ENCODE assay signal across 9 mouse cellular contexts in the genomic region with DNA sequence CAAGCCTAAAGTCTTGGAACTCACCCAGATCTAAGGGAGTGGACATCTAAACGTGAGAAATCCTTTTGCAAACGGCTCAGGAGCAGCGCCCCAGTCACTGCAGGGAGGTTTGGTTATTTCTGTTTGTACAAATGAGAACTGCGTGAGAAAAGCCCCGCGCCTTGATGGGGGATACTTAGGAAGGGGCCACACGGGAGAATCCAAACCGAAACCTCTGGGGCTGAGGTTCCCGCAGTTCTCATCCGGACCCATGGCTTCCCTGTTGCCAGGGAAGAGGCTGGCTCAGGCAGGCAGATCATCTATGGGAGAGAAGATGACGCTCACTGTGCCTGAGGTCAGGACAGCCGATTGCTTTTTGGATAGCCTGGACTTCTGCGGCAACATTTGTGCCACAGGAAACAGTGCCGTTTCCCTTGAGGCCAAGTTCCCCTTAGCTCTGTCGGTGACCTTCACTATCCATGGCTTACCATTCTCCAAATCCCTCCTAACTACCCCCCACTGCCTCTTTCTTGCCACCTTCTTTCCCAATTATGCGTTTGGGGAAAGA.
DNase-seq lines count a peak whose midpoint lies in the region; ATAC-seq and TF ChIP-seq lines count a peak whose summit lies in the region.
"Had no signal": no experiment of that assay in that cellular context is flagged by ENCODE, and none has a peak within 500 bp of the region (broad histone marks: within the 10 kb centered on the region; RNA-seq: fewer than 3 reads in every experiment).

No protein-coding gene starts in this region.

- H3K9me3 ChIP-seq in embryonic facial prominence, embryonic 12.5 days = no peaks in the 10 kb centered on the region
- H3K9me3 ChIP-seq in embryonic facial prominence, embryonic 10.5 days = no peaks in the 10 kb centered on the region

- no peaks in the 10 kb centered on the region for H3K36me3 ChIP-seq in embryonic facial prominence, embryonic 12.5 days
- H3K36me3 ChIP-seq in embryonic facial prominence, embryonic 10.5 days (replicated peaks) = no peaks in the 10 kb centered on the region
- H3K36me3 ChIP-seq in macrophage (ENCODE audit: inconsistent target) = no peaks in the 10 kb centered on the region

- no peak for DNase-seq in embryonic facial prominence, embryonic 10.5 days (ENCODE audit: low spot score)
- DNase-seq in layer of hippocampus, adult 2 months (ENCODE audit: low spot score in 2 of 2) = no peak
- no peak for DNase-seq in layer of hippocampus, adult 8-10 months (ENCODE audit: low spot score in 2 of 2)
- no peak for DNase-seq in layer of hippocampus, postnatal 14 days (ENCODE audit: low spot score in 2 of 2)
- DNase-seq in yolk sac, embryonic 10.5 days (ENCODE audit: low spot score) = no peak
- DNase-seq: adrenal gland, postnatal 14 days had no signal

- 53% methylated on average over 16 of the region's 16 CpGs for WGBS in embryonic facial prominence, embryonic 12.5 days
- 57% methylated on average over 16 of the region's 16 CpGs for WGBS in embryonic facial prominence, embryonic 10.5 days
- 21% methylated on average over 13 of the region's 16 CpGs for WGBS in macrophage (ENCODE audit: missing documents)

- H3K27me3 ChIP-seq in embryonic facial prominence, embryonic 12.5 days = peaks cover 10% of the 10 kb centered on the region; the same call in 1 of the 2 replicates
- peaks cover 13% of the 10 kb centered on the region; the same call in 1 of the 2 replicates for H3K27me3 ChIP-seq in embryonic facial prominence, embryonic 10.5 days (replicated peaks; ENCODE audit: low read depth, poor library complexity, severe bottlenecking)

- no peaks in the 10 kb centered on the region for H3K79me2 ChIP-seq in macrophage (ENCODE audit: inconsistent target)

- 0 out of 2 replicates have a peak overlapping the region, but pooled peaks have one; percentile 5 for H3K4me2 ChIP-seq in embryonic facial prominence, embryonic 12.5 days (replicated peaks)

- no peak for TF ChIP-seq CTCF in layer of hippocampus, adult 2 months (conservative IDR thresholded peaks at IDR 0.05)

- H3K9ac ChIP-seq in embryonic facial prominence, embryonic 12.5 days = no peak overlapping the region

- H3K4me1 ChIP-seq in embryonic facial prominence, embryonic 12.5 days = no peaks in the 10 kb centered on the region
- H3K4me1 ChIP-seq in embryonic facial prominence, embryonic 10.5 days = peaks cover 3% of the 10 kb centered on the region; the same call in 1 of the 2 replicates

- H3K27ac ChIP-seq in embryonic facial prominence, embryonic 12.5 days = no peak overlapping the region
- no peak overlapping the region for H3K27ac ChIP-seq in embryonic facial prominence, embryonic 10.5 days (replicated peaks)
- no peak overlapping the region for H3K27ac ChIP-seq in layer of hippocampus, adult 2 months
- H3K27ac ChIP-seq in macrophage = no peak overlapping the region

- no peak overlapping the region for H3K4me3 ChIP-seq in embryonic facial prominence, embryonic 12.5 days
- H3K4me3 ChIP-seq in embryonic facial prominence, embryonic 10.5 days = no peak overlapping the region
- peak overlapping the region; percentile 48; the same call in 1 of the 2 replicates for H3K4me3 ChIP-seq in layer of hippocampus, adult 2 months
- peak overlapping the region; percentile 24 for H3K4me3 ChIP-seq in macrophage (ENCODE audit: inconsistent target)

- no peak for ATAC-seq in embryonic facial prominence, embryonic 12.5 days (ENCODE audit: insufficient number of reproducible peaks, insufficient read depth, low FRiP score, low TSS enrichment)
- peak; percentile 69 for ATAC-seq in granulocyte monocyte progenitor cell, adult 5-6 weeks (replicated peaks; ENCODE audit: poor library complexity, severe bottlenecking)

Comparison
In these comparisons a context has a peak if more than half of its experiments do, and no peak if none do; other contexts are left out.
1. H3K4me3 ChIP-seq: peak in layer of hippocampus, adult 2 months (single experiment) and macrophage (single experiment); none in embryonic facial prominence, embryonic 12.5 days (single experiment) and embryonic facial prominence, embryonic 10.5 days (single experiment).